Mouse (Mus musculus) ES-CJ7 (cell line): ENCODE results near the gene Tln2.
A peak's percentile ranks its signal among the peaks of the same experiment; 100 is the strongest.

ENCODE experiments used
- DNase-seq: peaks from one replicate; pipeline ENCODE4 v3.0.0; 2011; ENCODE audit warnings: low read depth, low spot score

Tln2 gene

GRCm38 (mm10) chr9:67276446-67276845 is 283.1 kb downstream of the Tln2 start:
- DNase-seq: no peak

GRCm38 (mm10) chr9:67274296-67274695 is 285.2 kb downstream of the Tln2 start:
- no peak for DNase-seq

GRCm38 (mm10) chr9:67273362-67273761 is 286.1 kb downstream of the Tln2 start:
- no peak for DNase-seq

GRCm38 (mm10) chr9:67270734-67271133 is 288.8 kb downstream of the Tln2 start:
- DNase-seq: no peak

- DNase-seq: no peak
These were observed 289.4 kb downstream of the Tln2 start for GRCm38 (mm10) chr9:67270061-67270595.

GRCm38 (mm10) chr9:67267276-67267990 is 292.1 kb downstream of the Tln2 start:
- DNase-seq: no peak

GRCm38 (mm10) chr9:67265513-67265912 is 294.0 kb downstream of the Tln2 start:
- no peak for DNase-seq

GRCm38 (mm10) chr9:67264896-67265295 is 294.6 kb downstream of the Tln2 start:
- DNase-seq: no peak

- peak; percentile 90 for DNase-seq
These were observed 298.5 kb downstream of the Tln2 start for GRCm38 (mm10) chr9:67260835-67261599.

- peak; percentile 10 for DNase-seq
These were observed 309.4 kb downstream of the Tln2 start for GRCm38 (mm10) chr9:67250141-67250540.

GRCm38 (mm10) chr9:67247365-67247950 is 312.0 kb downstream of the Tln2 start:
- DNase-seq: no peak

GRCm38 (mm10) chr9:67245265-67245664 is 314.2 kb downstream of the Tln2 start:
- peak; percentile 53 for DNase-seq

GRCm38 (mm10) chr9:67241683-67242082 is 317.8 kb downstream of the Tln2 start:
- DNase-seq: no peak

GRCm38 (mm10) chr9:67240456-67240855 is 319.0 kb downstream of the Tln2 start:
- DNase-seq: no peak

- no peak for DNase-seq
These were observed 322.5 kb downstream of the Tln2 start for GRCm38 (mm10) chr9:67236987-67237386.

GRCm38 (mm10) chr9:67235441-67236217 is 323.9 kb downstream of the Tln2 start:
- no peak for DNase-seq

GRCm38 (mm10) chr9:67229033-67229432 is 330.5 kb downstream of the Tln2 start:
- DNase-seq: no peak

- peak; percentile 45 for DNase-seq
These were observed 339.1 kb downstream of the Tln2 start for GRCm38 (mm10) chr9:67220388-67220787.

GRCm38 (mm10) chr9:67218001-67218400 is 341.5 kb downstream of the Tln2 start:
- DNase-seq: no peak

GRCm38 (mm10) chr9:67214191-67214985 is 345.1 kb downstream of the Tln2 start:
- peak; percentile 54 for DNase-seq

- peak; percentile 78 for DNase-seq
These were observed 346.2 kb downstream of the Tln2 start for GRCm38 (mm10) chr9:67213275-67213674.
